Mouse (Mus musculus) frontal cortex, adult 2 months (tissue): ENCODE data around the gene Pard6b. TPM values are rescaled to one million over a fixed set of nuclear protein-coding genes. Genes with fewer than 3 reads are reported as not detected.
"Not testable (repeated sequence)": the region's sequence is repeated elsewhere in the genome, so short reads cannot be mapped to it uniquely, and the experiment has no call there.

Source experiments
- DNase-seq, 2 experiments: peaks; one replicate each; pipeline ENCODE4 v3.0.0; 2022; ENCODE audit warnings: low spot score in 1 of 2; ENCODE audit errors: extremely low spot score in 1 of 2
- polyA plus RNA-seq: library from polyadenylated mRNA; depleted of rRNA; stranded (reverse); fragments of >200 nt; gene quantifications from 2 replicates; pipeline ENCODE4 v1.2.3, GENCODE M21; 2012

Gene Pard6b
- polyA plus RNA-seq, 1 experiment, result 3.9 TPM

DNA sequence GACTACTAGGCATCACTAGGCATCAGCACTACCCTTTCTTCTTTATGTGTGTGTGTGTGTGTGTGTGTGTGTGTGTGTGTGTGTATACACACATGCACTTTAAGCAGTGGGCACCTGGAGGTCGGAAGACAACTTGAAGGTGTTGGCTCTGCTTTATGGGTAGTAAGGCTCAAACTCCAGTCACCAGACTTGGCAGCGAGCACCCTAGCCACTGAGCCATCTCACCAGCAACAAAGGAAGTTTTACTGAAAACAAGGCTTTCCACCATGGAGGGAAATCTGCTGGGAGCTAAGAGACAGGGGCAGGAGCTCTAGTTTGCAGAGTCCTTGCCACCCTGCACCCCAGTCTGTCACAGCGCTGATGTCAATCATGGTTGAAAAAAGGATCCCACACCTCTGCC lies 15.7 kb downstream of the Pard6b start:
- DNase-seq, result no peak

DNA sequence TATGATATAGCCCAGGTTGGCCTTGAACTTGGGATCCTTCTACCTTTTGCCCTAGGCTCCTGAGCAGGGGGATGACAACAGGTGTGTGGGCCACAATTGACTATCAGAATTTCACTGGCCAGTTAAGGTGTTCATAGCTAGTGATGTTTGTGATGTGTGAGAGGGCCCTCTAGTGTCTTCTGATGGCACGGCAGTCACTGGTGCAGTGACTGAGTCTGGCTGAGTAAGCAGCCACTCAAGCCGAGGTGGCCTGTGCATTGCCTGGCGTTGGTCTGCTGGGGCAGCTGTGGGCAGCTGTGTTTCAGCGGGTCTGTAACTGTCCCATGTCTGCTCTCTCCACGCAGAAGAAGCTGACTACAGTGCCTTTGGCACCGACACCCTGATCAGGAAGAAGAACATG lies 17.2 kb downstream of the Pard6b start:
- peak in 1 of 2 experiments; percentile 80 for DNase-seq

DNA sequence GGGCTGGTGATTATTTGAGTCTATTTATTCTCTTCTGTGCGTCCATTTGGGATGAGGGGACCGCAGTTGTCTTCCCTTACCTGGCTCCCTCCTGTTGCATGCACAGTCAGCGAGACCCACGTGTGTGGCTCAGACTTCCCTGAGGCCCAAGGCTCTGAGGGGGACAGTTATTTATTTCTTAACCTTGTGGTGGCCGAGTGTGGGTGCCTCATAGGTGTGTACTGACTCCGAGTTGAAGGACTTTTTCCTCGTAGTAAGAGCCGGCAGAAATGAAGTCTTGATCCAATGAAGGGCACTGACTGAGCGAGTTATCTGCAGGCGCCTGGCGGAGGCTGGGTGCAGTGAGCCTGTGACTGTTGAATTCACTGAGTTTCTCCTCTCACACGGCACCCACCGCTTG lies 19.2 kb downstream of the Pard6b start:
- no peak for DNase-seq

DNA sequence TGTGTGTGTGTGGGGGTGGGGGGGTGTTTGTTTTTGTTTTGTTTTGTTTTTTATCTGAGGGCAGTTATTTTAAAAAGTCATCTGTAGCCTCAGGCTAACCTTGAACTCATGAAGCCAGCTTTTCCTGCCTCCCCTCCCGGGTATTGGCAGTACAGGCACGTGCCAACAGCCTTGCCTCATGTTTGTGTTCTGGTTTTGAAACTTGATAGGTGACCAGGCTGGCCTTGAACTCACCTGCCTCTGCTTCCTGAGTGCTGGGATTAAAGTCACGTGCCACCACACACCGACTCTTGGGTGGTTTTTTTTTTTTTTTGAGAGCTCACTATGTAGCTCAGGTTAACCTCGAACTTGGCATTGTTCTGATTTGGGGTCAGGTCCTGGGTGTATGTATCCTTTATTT lies 21.0 kb downstream of the Pard6b start:
- no peak for DNase-seq

DNA sequence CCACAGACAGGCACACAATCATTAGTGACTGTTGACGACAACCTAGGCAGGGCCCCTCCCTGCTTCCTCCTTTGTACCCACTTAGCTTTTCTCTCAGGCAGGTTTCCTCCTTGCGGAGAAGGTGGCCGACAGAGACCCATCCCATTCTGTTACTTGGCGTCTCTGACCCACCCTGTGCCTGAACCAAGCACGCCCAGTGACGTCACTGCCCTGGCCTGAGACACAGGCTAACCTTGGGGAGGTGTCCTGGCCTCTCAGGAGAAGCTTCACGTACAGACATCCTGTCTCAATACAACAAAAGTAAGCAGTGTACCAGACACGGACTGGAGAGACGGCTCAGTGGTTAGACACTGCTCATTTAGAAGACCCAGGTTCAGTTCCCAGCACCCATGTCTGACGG lies 22.5 kb downstream of the Pard6b start:
- no peak for DNase-seq

GRCm38 (mm10) chr2:168104375-168105144 lies 23.8 kb downstream of the Pard6b start:
- DNase-seq, result no peak

DNA sequence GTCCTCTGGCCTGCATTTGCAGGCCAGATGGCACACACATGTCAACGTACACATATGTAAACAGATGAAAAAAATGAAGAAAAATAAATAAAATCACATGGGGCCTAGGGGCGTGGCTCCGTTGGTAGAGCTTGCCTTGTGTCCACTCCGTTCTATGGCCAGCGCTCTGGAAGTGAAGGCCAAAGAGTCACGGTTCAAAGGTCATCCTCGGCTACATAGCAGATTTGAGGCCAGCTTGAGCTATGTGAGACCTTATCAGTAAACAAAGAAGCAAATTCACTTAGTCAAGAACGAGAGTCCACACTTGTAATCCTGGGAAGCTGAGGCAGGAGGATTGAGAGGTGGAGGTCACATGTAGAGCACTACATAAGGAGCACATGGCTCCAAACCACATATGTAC lies 24.5 kb downstream of the Pard6b start:
- DNase-seq, result no peak

DNA sequence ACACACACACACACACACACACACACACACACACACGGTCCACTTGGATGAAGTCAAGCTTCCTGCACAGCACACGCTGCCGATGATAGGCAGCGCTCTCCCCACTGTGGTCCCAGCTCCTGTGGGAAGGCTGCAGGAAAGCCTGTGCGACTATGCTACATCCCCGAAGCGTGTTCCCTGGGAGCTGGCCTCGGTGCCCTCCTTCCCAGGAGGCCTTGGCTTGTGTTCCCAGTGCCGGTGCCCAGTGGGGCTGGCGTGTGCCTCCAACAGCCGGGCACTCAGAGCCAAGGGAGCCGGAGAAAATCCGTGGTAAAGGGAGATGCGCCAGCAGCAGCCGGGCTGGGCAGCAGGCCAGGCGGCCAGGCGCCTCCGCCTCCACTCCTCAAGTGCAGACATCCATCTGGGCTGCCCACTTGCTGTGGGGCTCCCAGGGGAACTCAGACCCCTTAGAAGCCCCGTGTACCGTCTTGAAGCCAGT lies 25.9 kb downstream of the Pard6b start:
- peak; percentile 82 to 91 for DNase-seq

DNA sequence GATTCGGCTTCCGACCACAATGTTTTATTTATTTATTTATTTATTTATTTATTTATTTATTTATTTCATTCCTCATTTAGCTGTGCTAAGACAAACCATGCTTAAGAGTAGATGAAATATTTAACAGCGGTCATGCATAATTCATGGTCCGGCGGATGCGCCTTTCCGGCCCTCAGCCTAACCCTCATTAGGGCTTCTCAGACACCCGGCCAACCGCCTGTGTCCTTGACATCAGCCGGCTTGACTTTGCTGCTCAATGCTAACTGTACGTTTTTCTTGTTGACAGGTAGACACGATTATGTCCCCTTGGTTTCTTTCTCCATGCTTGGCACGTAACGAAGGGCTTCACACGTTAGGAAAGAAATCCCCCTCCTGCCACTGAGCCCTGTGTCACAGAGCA lies 26.6 kb downstream of the Pard6b start:
- DNase-seq, result no peak

- DNase-seq, result not testable (repeated sequence)
These were observed 27.1 kb downstream of the Pard6b start for GRCm38 (mm10) chr2:168107901-168108300.

- DNase-seq, result peak in 1 of 2 experiments; percentile 84
These were observed 31.1 kb downstream of the Pard6b start for GRCm38 (mm10) chr2:168111902-168112301.

GRCm38 (mm10) chr2:168113263-168113662 lies 32.5 kb downstream of the Pard6b start:
- no peak for DNase-seq

- peak in 1 of 2 experiments; percentile 33 for DNase-seq
These were observed 32.9 kb downstream of the Pard6b start for GRCm38 (mm10) chr2:168113692-168114091.

- DNase-seq, result peak in 1 of 2 experiments; percentile 74
These were observed 34.0 kb downstream of the Pard6b start for GRCm38 (mm10) chr2:168114699-168115350.

GRCm38 (mm10) chr2:168115826-168116225 lies 35.0 kb downstream of the Pard6b start:
- DNase-seq, result no peak

DNA sequence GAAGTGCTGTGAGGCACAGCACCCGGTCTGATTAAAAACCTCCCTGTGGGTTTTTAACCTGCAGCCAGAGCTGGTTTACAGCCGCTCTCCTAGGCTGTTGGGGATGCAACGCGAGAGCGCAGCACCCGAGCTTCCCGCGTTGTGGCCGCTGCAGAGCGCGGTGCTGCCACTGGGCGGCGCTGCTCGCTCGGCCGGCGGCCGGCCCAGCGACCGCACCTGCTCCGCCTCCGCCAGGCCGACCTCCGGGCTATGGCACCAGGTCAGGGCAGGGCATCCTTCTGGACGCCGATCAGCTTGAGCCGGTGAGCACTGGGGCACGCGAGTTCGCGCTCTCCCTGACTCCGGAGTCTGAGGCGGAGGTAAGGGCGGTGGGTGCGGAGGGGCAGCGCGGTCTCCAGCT lies 36.3 kb downstream of the Pard6b start:
- DNase-seq, result peak in 1 of 2 experiments; percentile 69

GRCm38 (mm10) chr2:168117553-168117952 lies 36.7 kb downstream of the Pard6b start:
- DNase-seq, result no peak

DNA sequence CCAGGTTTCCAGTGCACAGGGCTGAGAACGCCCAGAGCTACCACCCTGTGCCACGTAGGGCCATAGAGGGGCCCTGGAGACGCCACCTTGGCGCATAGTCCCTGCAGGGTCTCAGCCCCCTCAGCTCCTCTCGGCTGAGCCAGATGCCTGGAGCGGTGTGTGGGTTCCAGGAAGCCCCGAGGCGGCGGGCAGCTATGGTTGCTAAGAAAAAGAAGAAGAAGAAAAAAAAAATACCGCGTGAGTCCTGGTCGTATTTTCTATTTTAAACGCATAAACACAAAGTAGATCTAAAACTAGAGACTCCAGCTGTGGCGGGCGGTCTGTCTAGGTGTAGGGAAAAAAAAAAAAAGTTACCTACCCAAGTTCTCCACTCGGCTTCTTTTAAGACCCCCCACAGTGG lies 37.2 kb downstream of the Pard6b start:
- peak in 1 of 2 experiments; percentile 46 for DNase-seq

DNA sequence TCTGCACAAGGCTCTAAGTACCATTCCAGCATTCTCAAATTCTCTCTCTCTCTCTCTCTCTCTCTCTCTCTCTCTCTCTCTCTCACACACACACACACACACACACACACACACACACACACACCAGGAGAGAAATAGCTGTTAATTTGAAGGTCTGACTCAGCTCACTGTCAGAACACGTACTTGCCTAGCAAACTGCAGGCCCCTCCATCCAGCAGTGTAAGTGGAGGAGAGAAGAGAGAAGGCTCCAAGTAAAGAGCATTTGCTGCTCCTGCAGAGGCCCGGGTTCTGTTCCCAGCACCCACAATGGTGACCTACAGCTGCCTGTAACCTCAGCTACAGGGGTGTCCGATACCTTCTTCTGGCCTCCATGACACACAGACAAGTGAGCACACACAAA lies 37.7 kb downstream of the Pard6b start:
- DNase-seq, result peak in 1 of 2 experiments; percentile 43

DNA sequence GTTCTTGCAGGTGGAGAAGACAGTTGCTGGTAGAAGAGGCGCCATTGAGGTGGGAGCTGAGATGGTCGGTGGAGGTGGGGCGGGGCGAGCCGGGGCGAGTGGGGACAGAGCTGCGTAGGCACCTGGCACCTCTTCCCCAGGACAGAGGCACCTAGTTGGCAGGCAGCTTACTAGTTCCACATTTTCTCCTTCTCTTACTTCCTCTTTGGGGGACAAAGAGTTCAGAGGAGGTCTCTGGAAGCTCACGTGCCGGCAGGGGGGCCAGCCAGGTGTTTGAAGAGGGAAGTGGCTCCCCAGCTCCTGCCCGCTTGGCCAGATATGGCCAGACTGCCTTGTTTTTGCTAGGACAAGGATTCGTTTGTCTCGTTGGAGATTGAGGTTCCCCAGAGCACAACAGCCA lies 38.3 kb downstream of the Pard6b start:
- DNase-seq, result no peak

GRCm38 (mm10) chr2:168120906-168121305 lies 40.1 kb downstream of the Pard6b start:
- DNase-seq, result no peak

- DNase-seq, result peak in 1 of 2 experiments; percentile 39
These were observed 42.8 kb downstream of the Pard6b start for GRCm38 (mm10) chr2:168123652-168124051.
